Mouse (Mus musculus): ENCODE data around the gene Vps37c. TPM values are rescaled to one million over a fixed set of nuclear protein-coding genes. Genes with fewer than 3 reads are reported as not detected.

Gene Vps37c
- polyA plus RNA-seq, 1 experiment from 2014 or later, result 12.1 TPM

DNA sequence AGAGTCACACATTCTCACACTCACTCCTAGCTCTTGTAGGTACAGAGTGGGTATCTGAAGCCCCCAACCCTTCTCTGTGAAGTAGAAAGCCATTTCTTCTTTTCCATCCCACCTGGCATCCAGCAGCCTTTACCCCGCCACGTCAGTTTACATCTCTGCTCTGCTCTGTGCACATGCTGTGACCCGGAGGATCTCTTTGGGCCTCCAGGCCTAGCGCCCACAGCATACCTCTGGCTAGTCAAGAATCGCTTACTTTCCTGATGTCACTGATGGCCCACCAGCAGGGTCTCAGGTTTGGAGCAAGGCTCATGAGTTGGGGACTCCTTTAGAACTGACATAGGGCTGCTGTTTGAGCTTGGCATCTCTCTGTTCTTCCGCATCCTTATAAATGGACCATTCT, 49.5 kb downstream of the Vps37c start:
- H3K27me3 ChIP-seq (ENCODE audit: control insufficient read depth, insufficient read depth, low read depth, low read length), result no peaks in the 10 kb centered on the region
- H3K27ac ChIP-seq (ENCODE audit: low read length), result no peak overlapping the region
- H3K4me2 ChIP-seq (ENCODE audit: low read depth, low read length), result no peak overlapping the region
- ATAC-seq (ENCODE audit: low read depth), result no peak
- H3K36me3 ChIP-seq (ENCODE audit: control insufficient read depth, insufficient read depth), result no peaks in the 10 kb centered on the region
- no peak overlapping the region for H3K9ac ChIP-seq (ENCODE audit: low read depth, low read length)
- no peaks in the 10 kb centered on the region for H3K4me1 ChIP-seq (ENCODE audit: control insufficient read depth, low read depth, low read length)
- no peaks in the 10 kb centered on the region for H3K9me3 ChIP-seq (replicated peaks; ENCODE audit: control insufficient read depth, low read length)
- WGBS (ENCODE audit: insufficient replicate concordance), result 68% methylated on average over 6 of the region's 6 CpGs
- H3K4me3 ChIP-seq (ENCODE audit: low read depth, low read length), result no peak overlapping the region

DNA sequence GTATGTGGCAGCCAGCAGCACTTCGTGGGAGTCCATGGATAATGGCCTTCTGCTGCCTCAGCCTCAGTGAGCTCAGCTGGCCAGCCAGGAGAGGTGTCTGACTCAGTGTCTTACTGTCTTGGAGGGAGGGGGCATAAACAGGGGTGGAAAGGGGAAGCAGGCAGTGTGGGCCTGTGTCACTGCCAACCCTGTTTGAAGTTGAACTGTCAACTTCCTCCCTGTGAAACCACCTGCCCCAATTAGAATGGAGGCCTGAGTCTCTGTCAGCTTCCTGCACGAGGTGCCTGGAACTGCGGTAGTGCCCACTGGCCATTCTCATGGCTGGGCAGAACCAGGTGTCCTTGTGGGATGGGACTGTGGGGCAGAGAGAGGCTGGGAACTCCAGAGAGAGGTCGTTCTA, 50.3 kb downstream of the Vps37c start, which contains the start of gene Cd5:
Cd5 (minus strand) TSS at position 192 of the 400 bp plus-strand sequence.
- H3K4me2 ChIP-seq (ENCODE audit: low read depth, low read length), result no peak within 1 kb of the TSS
- H3K27me3 ChIP-seq (ENCODE audit: control insufficient read depth, insufficient read depth, low read depth, low read length), result no peaks in the 10 kb centered on the region
- no peak for ATAC-seq (ENCODE audit: low read depth)
- H3K9ac ChIP-seq (ENCODE audit: low read depth, low read length), result no peak within 1 kb of the TSS
- WGBS (ENCODE audit: insufficient replicate concordance), result 28% methylated on average over 4 of the region's 4 CpGs
- no peaks in the 10 kb centered on the region for H3K4me1 ChIP-seq (ENCODE audit: control insufficient read depth, low read depth, low read length)
- no peaks in the 10 kb centered on the region for H3K36me3 ChIP-seq (ENCODE audit: control insufficient read depth, insufficient read depth)
- H3K27ac ChIP-seq (ENCODE audit: low read length), result no peak within 1 kb of the TSS
- H3K4me3 ChIP-seq (ENCODE audit: low read depth, low read length), result no peak within 1 kb of the TSS
- H3K9me3 ChIP-seq (replicated peaks; ENCODE audit: control insufficient read depth, low read length), result no peaks in the 10 kb centered on the region

DNA sequence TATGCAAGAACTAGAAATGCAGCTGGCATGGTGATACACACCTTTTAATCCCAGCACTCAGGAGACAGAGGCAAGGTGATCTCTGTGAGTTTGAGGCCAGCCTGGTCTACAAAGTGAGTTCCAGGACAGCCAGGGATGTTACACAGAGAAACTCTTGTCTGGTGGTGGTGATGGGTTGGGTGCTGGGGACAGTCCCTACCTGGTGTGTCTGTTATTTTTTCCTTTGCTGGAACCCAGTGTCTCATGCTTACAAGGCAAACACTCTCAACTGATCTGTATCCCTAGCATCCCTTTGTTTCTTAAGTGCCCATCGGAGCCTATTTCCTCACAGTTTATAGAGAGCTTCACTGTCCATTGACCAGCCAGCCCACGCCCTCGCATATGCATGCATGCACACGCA, 51.4 kb downstream of the Vps37c start:
- Histone ChIP-seq H3K4me2 (ENCODE audit: low read depth, low read length) (no peak overlapping the region), H3K27me3 (ENCODE audit: control insufficient read depth, insufficient read depth, low read depth, low read length) (no peaks in the 10 kb centered on the region), H3K4me1 (ENCODE audit: control insufficient read depth, low read depth, low read length) (no peaks in the 10 kb centered on the region), H3K9ac (ENCODE audit: low read depth, low read length) (no peak overlapping the region), H3K27ac (ENCODE audit: low read length) (no peak overlapping the region), H3K9me3 (replicated peaks; ENCODE audit: control insufficient read depth, low read length) (no peaks in the 10 kb centered on the region), H3K36me3 (ENCODE audit: control insufficient read depth, insufficient read depth) (no peaks in the 10 kb centered on the region), H3K4me3 (ENCODE audit: low read depth, low read length) (no peak overlapping the region)
- no peak for ATAC-seq (ENCODE audit: low read depth)
- 71% methylated on average over 4 of the region's 4 CpGs for WGBS (ENCODE audit: insufficient replicate concordance)

DNA sequence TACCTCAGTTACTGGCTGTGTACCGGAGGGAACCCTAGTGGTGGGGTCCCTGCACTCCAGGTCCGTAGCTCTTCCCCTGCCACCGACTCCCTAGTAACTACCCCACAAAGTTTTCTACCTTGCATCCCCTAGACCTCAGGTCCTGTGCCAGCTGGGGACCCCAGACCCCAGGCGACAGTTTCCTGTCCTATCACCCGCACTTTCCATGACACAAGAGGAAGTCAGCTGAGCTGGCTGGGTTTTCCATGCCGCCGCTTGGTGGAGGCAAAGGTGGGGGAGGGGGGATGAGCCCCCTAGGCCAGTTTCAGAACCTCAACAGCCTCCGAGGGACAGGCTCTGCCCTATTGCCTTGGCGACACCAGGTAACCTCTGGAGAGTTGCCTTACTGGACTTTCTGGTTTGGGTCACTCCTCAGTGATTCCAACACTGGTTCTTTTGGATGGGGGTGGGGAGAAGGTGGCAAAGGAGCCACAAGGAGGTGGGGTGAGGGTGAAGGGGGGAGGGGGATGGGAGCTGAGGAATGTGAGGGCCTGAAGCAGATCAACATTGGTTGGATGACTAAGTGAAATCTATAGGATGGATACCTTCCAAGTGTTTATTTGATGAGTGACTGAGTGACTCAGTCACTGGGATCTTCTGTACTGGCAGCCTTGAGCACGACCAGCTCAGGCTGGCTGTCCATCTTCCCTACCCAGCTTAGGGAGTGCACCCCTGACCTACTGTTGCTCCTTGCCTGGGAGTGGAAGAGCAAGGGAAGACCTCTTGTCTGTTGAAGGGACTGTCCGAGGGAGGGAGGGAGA, 52.3 kb downstream of the Vps37c start:
- no peak overlapping the region for H3K4me3 ChIP-seq (ENCODE audit: low read depth, low read length)
- H3K9me3 ChIP-seq (replicated peaks; ENCODE audit: control insufficient read depth, low read length), result no peaks in the 10 kb centered on the region
- no peaks in the 10 kb centered on the region for H3K4me1 ChIP-seq (ENCODE audit: control insufficient read depth, low read depth, low read length)
- H3K9ac ChIP-seq (ENCODE audit: low read depth, low read length), result no peak overlapping the region
- no peak overlapping the region for H3K27ac ChIP-seq (ENCODE audit: low read length)
- H3K4me2 ChIP-seq (ENCODE audit: low read depth, low read length), result no peak overlapping the region
- WGBS (ENCODE audit: insufficient replicate concordance), result 19% methylated on average over 11 of the region's 11 CpGs
- ATAC-seq (ENCODE audit: low read depth), result no peak
- H3K36me3 ChIP-seq (ENCODE audit: control insufficient read depth, insufficient read depth), result no peaks in the 10 kb centered on the region
- H3K27me3 ChIP-seq (ENCODE audit: control insufficient read depth, insufficient read depth, low read depth, low read length), result no peaks in the 10 kb centered on the region

DNA sequence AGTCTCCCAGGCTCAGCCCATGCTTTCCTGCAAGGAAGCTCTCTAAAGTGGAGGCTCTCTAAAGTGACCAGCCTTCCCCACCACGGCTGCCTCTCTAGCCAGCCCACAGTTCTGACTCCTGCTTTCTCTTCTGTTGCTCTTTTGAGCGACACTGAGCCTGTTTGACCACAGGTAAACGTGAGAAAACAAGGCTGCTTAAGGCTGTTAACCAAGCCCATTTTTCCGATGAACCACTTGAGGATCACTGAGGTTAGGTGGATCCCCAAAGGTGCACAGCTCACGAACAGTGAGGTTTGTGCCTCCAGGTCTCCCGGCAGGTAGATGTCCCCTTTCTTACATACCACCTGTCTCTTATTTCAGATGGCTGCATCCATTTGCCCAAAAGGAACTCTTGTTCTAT, 53.6 kb downstream of the Vps37c start:
- no peak overlapping the region for H3K4me2 ChIP-seq (ENCODE audit: low read depth, low read length)
- no peaks in the 10 kb centered on the region for H3K9me3 ChIP-seq (replicated peaks; ENCODE audit: control insufficient read depth, low read length)
- H3K27me3 ChIP-seq (ENCODE audit: control insufficient read depth, insufficient read depth, low read depth, low read length), result no peaks in the 10 kb centered on the region
- H3K4me1 ChIP-seq (ENCODE audit: control insufficient read depth, low read depth, low read length), result no peaks in the 10 kb centered on the region
- 57% methylated on average over 6 of the region's 6 CpGs for WGBS (ENCODE audit: insufficient replicate concordance)
- H3K4me3 ChIP-seq (ENCODE audit: low read depth, low read length), result no peak overlapping the region
- ATAC-seq (ENCODE audit: low read depth), result no peak
- no peaks in the 10 kb centered on the region for H3K36me3 ChIP-seq (ENCODE audit: control insufficient read depth, insufficient read depth)
- H3K27ac ChIP-seq (ENCODE audit: low read length), result no peak overlapping the region
- no peak overlapping the region for H3K9ac ChIP-seq (ENCODE audit: low read depth, low read length)

DNA sequence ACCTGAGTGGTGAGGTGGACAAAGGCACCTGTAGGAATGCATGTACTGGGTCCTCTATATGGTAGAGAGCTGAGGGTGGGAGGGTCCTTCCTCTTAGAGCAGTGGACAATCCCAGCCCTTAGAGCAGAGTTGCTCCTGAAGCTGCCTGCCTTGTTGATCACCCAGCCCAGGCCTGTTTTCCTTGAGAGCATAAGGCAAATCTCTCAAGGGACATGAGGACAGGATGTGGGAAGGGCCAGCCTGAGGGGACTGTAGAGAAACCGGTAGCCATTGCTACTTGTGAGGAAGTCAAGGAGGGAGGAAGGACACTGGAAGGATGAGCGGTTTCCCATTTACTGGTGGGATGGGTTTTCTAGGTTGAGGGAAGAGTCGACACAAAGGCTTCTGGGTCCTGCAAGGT, 54.0 kb downstream of the Vps37c start:
- Histone ChIP-seq H3K4me1 (ENCODE audit: control insufficient read depth, low read depth, low read length) (no peaks in the 10 kb centered on the region), H3K27me3 (ENCODE audit: control insufficient read depth, insufficient read depth, low read depth, low read length) (no peaks in the 10 kb centered on the region), H3K4me2 (ENCODE audit: low read depth, low read length) (no peak overlapping the region), H3K27ac (ENCODE audit: low read length) (no peak overlapping the region), H3K4me3 (ENCODE audit: low read depth, low read length) (no peak overlapping the region), H3K9me3 (replicated peaks; ENCODE audit: control insufficient read depth, low read length) (no peaks in the 10 kb centered on the region), H3K36me3 (ENCODE audit: control insufficient read depth, insufficient read depth) (no peaks in the 10 kb centered on the region), H3K9ac (ENCODE audit: low read depth, low read length) (no peak overlapping the region)
- no peak for ATAC-seq (ENCODE audit: low read depth)
- 31% methylated on average over 3 of the region's 3 CpGs for WGBS (ENCODE audit: insufficient replicate concordance)

DNA sequence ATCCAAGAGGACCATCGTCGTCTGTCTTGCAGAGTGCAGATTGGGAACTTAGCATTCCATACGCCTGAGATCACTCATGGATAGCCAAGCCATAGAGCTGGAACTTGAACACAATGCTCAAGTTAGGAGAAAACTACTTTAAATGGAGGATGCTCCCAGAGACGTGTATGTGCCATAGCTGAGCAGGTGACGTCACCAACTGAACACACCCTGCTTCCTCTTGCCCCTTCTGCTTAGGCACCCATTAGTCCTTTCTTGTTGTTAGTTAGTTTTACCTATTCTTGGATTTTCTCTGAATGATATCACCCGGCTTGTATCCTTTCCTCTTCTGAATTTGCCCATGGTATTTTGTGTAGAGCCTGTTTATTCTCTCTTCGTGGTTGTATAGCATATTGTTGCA, 58.6 kb downstream of the Vps37c start:
- H3K4me3 ChIP-seq (ENCODE audit: low read depth, low read length), result no peak overlapping the region
- H3K27ac ChIP-seq (ENCODE audit: low read length), result no peak overlapping the region
- H3K4me1 ChIP-seq (ENCODE audit: control insufficient read depth, low read depth, low read length), result no peaks in the 10 kb centered on the region
- no peaks in the 10 kb centered on the region for H3K9me3 ChIP-seq (replicated peaks; ENCODE audit: control insufficient read depth, low read length)
- WGBS (ENCODE audit: insufficient replicate concordance), result 66% methylated on average over 7 of the region's 7 CpGs
- H3K4me2 ChIP-seq (ENCODE audit: low read depth, low read length), result no peak overlapping the region
- ATAC-seq (ENCODE audit: low read depth), result no peak
- no peaks in the 10 kb centered on the region for H3K36me3 ChIP-seq (ENCODE audit: control insufficient read depth, insufficient read depth)
- H3K27me3 ChIP-seq (ENCODE audit: control insufficient read depth, insufficient read depth, low read depth, low read length), result no peaks in the 10 kb centered on the region
- H3K9ac ChIP-seq (ENCODE audit: low read depth, low read length), result no peak overlapping the region

DNA sequence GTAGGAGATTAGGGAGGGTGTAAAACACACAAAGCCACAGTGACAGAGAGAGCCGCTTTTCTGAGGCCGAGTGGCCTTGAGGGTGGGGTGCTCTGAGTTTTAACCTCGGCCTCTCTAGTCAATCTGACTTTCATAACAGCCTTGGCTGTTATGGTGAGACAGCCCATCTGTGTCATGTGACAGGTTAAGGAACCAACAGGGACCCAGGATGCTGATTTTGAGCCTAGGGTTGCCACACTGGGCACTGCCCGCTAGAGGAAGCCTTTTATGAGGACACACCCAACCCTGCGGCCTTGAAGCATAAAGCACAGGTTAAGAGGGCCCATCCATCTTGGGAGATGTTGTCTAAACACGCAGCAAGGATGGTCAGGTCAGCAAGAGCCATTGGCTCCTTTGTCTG, 59.2 kb downstream of the Vps37c start:
- 62% methylated on average over 6 of the region's 6 CpGs for WGBS (ENCODE audit: insufficient replicate concordance)

DNA sequence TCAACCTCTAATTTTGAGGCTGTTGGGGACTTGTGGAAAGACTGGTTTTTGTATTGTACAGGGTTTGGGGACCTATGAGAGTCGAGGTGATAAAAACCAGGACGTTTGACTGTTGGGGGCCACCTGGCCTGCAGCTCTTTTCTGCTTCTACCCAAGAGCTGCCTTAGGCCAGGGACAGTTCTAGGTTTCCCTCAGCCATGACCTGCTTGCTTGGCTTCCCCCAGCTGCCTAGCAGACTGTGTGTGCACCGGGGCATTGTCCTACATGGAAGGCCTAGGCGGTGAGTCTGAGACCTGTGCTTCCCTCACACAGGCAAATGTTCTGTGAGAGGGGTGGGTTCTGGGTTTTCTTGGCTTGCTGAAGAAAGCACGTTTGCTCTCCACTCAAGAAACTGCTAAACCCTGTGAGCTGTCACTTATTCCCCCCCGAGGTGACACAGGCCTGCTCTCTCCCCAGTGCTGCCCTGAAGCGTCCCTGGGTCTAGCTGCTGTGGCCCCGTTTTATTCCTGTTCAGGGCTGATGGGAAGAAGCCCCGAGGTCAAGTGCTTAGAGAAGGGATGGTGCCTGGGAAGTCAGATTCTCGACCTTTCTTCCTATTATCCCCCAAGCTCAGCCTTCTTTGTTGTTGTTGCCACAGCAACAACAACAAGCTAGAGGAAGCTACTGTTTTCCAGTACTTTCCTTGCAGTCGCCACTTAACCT, 60.0 kb downstream of the Vps37c start:
- 50% methylated on average over 11 of the region's 11 CpGs for WGBS (ENCODE audit: insufficient replicate concordance)
- no peak overlapping the region for H3K9ac ChIP-seq (ENCODE audit: low read depth, low read length)

More for the DNA sequence above, 59.2 kb downstream of the Vps37c start:
- no peak overlapping the region for H3K4me3 ChIP-seq (ENCODE audit: low read depth, low read length)
- H3K9me3 ChIP-seq (replicated peaks; ENCODE audit: control insufficient read depth, low read length), result no peaks in the 10 kb centered on the region
- no peaks in the 10 kb centered on the region for H3K4me1 ChIP-seq (ENCODE audit: control insufficient read depth, low read depth, low read length)
- H3K27me3 ChIP-seq (ENCODE audit: control insufficient read depth, insufficient read depth, low read depth, low read length), result no peaks in the 10 kb centered on the region
- H3K27ac ChIP-seq (ENCODE audit: low read length), result no peak overlapping the region
- ATAC-seq (ENCODE audit: low read depth), result no peak
- H3K4me2 ChIP-seq (ENCODE audit: low read depth, low read length), result no peak overlapping the region
- H3K9ac ChIP-seq (ENCODE audit: low read depth, low read length), result no peak overlapping the region
- no peaks in the 10 kb centered on the region for H3K36me3 ChIP-seq (ENCODE audit: control insufficient read depth, insufficient read depth)

More for the DNA sequence above, 60.0 kb downstream of the Vps37c start:
- Histone ChIP-seq H3K36me3 (ENCODE audit: control insufficient read depth, insufficient read depth) (no peaks in the 10 kb centered on the region), H3K4me1 (ENCODE audit: control insufficient read depth, low read depth, low read length) (no peaks in the 10 kb centered on the region), H3K27ac (ENCODE audit: low read length) (no peak overlapping the region), H3K4me2 (ENCODE audit: low read depth, low read length) (no peak overlapping the region), H3K4me3 (ENCODE audit: low read depth, low read length) (no peak overlapping the region), H3K27me3 (ENCODE audit: control insufficient read depth, insufficient read depth, low read depth, low read length) (no peaks in the 10 kb centered on the region), H3K9me3 (replicated peaks; ENCODE audit: control insufficient read depth, low read length) (no peaks in the 10 kb centered on the region)
- no peak for ATAC-seq (ENCODE audit: low read depth)

Data from liver, embryonic 16.5 days (tissue).